Comparison of ENCODE assay signal across 11 mouse cellular contexts in genomic region chr4:111416126-111416525, GRCm38 (mm10). TPM values are rescaled to one million over a fixed set of nuclear protein-coding genes. Genes with fewer than 3 reads are reported as not detected.
DNase-seq lines count a peak whose midpoint lies in the region; ATAC-seq and TF ChIP-seq lines count a peak whose summit lies in the region.
"Had no signal": no experiment of that assay in that cellular context is flagged by ENCODE, and none has a peak within 500 bp of the region (broad histone marks: within the 10 kb centered on the region; RNA-seq: fewer than 3 reads in every experiment).

No protein-coding gene starts in this region.

- ATAC-seq in heart, embryonic 12.5 days (ENCODE audit: insufficient number of reproducible peaks, low FRiP score) = no peak
- ATAC-seq in limb, embryonic 15.5 days (ENCODE audit: insufficient number of reproducible peaks, low FRiP score, low TSS enrichment, low read depth) = no peak

- peaks cover 10% of the 10 kb centered on the region for H3K4me1 ChIP-seq in heart, embryonic 12.5 days (replicated peaks)
- peaks cover 12% of the 10 kb centered on the region for H3K4me1 ChIP-seq in thymus, adult 2 months (replicated peaks; ENCODE audit: control insufficient read depth, insufficient read depth, low read length)
- peaks cover 20% of the 10 kb centered on the region for H3K4me1 ChIP-seq in limb, embryonic 15.5 days

- no peaks in the 10 kb centered on the region for H3K27me3 ChIP-seq in heart, embryonic 12.5 days (replicated peaks)
- H3K27me3 ChIP-seq in thymus, adult 2 months (ENCODE audit: control insufficient read depth, insufficient read depth, low read length) = no peaks in the 10 kb centered on the region
- no peaks in the 10 kb centered on the region for H3K27me3 ChIP-seq in limb, embryonic 15.5 days

- peak overlapping the region; percentile 83 for H3K4me2 ChIP-seq in heart, embryonic 12.5 days
- H3K4me2 ChIP-seq in limb, embryonic 15.5 days = peak overlapping the region; percentile 69

- WGBS in heart, embryonic 12.5 days = 63% methylated on average over 3 of the region's 3 CpGs
- 21% methylated on average over 3 of the region's 3 CpGs for WGBS in thymus, adult 2 months
- WGBS in limb, embryonic 15.5 days = 68% methylated on average over 3 of the region's 3 CpGs

- peak overlapping the region; percentile 86; the same call in 1 of the 2 replicates for H3K9ac ChIP-seq in heart, embryonic 12.5 days
- peak overlapping the region; percentile 86; the same call in 1 of the 2 replicates for H3K9ac ChIP-seq in limb, embryonic 15.5 days
- H3K9ac ChIP-seq: liver, embryonic 14.5 days had no signal

- H3K4me3 ChIP-seq in heart, embryonic 12.5 days = peak overlapping the region; percentile 80
- H3K4me3 ChIP-seq in thymus, adult 2 months (ENCODE audit: control insufficient read depth, insufficient read depth, low read length) = peak overlapping the region; percentile 99; the same call in 1 of the 2 replicates
- H3K4me3 ChIP-seq in limb, embryonic 15.5 days = peak overlapping the region; percentile 77

- no peak overlapping the region for H3K27ac ChIP-seq in heart, embryonic 12.5 days (ENCODE audit: poor library complexity, severe bottlenecking)
- H3K27ac ChIP-seq in thymus, adult 2 months (ENCODE audit: control insufficient read depth, insufficient read depth, low read length) = no peak overlapping the region
- H3K27ac ChIP-seq in limb, embryonic 15.5 days = 0 out of 2 replicates have a peak overlapping the region, but pooled peaks have one; percentile 8
- H3K27ac ChIP-seq: liver, embryonic 14.5 days had no signal

- no peaks in the 10 kb centered on the region for H3K9me3 ChIP-seq in heart, embryonic 12.5 days (replicated peaks)
- H3K9me3 ChIP-seq in limb, embryonic 15.5 days = no peaks in the 10 kb centered on the region

- DNase-seq in heart, adult 18-20 months = no peak
- DNase-seq in thymus, adult 2 months = peak; percentile 8
- no peak for DNase-seq in thymus, adult 18-20 months
- no peak for DNase-seq in urinary bladder, postnatal 10 days (ENCODE audit: low spot score)
- DNase-seq in adrenal gland, postnatal 10 days = no peak
- no peak for DNase-seq in urinary bladder, adult 18-20 months (ENCODE audit: low spot score in 2 of 2)
- DNase-seq: adrenal gland, adult 8-10 months had no signal

- peaks cover 15% of the 10 kb centered on the region for H3K36me3 ChIP-seq in heart, embryonic 12.5 days
- no peaks in the 10 kb centered on the region for H3K36me3 ChIP-seq in thymus, adult 2 months (ENCODE audit: control insufficient read depth, insufficient read depth, low read length)
- H3K36me3 ChIP-seq in limb, embryonic 15.5 days = peaks cover 8% of the 10 kb centered on the region

- TF ChIP-seq POLR2A in thymus, adult 2 months (IDR thresholded peaks at IDR 0.05; ENCODE audit: control insufficient read depth, extremely low read depth, insufficient read depth, low read length, poor library complexity) = no peak

- TF ChIP-seq CTCF in thymus, adult 2 months (IDR thresholded peaks at IDR 0.05; ENCODE audit: borderline replicate concordance, control insufficient read depth, extremely low read depth, insufficient read depth, low read length, poor library complexity) = no peak

RNA-seq across cellular contexts. Expression of gene Bend5, which starts 1.3 kb away (rescaled TPM):
- polyA plus RNA-seq in heart, embryonic 12.5 days (2016; fragmentation: Nextera tagmentation; extraction: Ambion mirVana) = 19.0 and 20.6 TPM in 2 replicates
- total RNA-seq in heart, adult 18-20 months (2021) = 1 to 10 TPM; 5.7 to 7.3 TPM
- polyA plus RNA-seq in thymus, adult 2 months (2012; rRNA removed) = 15.6 and 21.6 TPM in 2 replicates
- 44.9 and 46.6 TPM in 2 replicates for polyA plus RNA-seq in limb, embryonic 15.5 days (2015; fragmentation: Nextera tagmentation; extraction: Ambion mirVana)
- 10 to 100 TPM; 10.5 to 13.0 TPM for total RNA-seq in adrenal gland, postnatal 10 days (2021)
- polyA plus RNA-seq: C2C12 had no signal
